Comparison of ENCODE assay signal across 12 mouse cellular contexts in the genomic region with DNA sequence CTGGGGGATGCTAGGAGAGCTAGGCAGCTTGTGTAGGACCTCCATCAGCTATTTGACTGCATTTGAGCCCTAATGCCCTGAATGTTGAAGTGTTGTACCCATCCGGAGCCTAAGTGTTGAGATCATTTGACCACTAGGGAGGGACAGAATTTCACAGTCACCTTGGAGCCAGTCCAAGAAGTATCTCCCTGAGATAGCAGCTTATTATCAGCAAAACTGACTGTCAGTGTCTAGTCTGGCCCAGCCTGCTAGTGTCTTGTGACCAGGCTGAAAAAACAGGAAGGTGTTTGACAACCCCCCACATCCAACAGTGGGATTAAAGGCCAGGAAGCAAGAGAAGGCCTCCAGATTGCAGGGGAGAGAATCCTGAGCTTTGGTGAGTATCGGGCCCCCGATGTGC. TPM values are rescaled to one million over a fixed set of nuclear protein-coding genes. Genes with fewer than 3 reads are reported as not detected.
DNase-seq lines count a peak whose midpoint lies in the region; ATAC-seq and TF ChIP-seq lines count a peak whose summit lies in the region.
"Had no signal": no experiment of that assay in that cellular context is flagged by ENCODE, and none has a peak within 500 bp of the region (broad histone marks: within the 10 kb centered on the region; RNA-seq: fewer than 3 reads in every experiment).

No protein-coding gene starts in this region.

- WGBS in heart, embryonic 16.5 days, result 35% methylated on average over 3 of the region's 3 CpGs
- WGBS in intestine, embryonic 14.5 days, result 72% methylated on average over 3 of the region's 3 CpGs

- peaks cover 9% of the 10 kb centered on the region for H3K4me1 ChIP-seq in heart, embryonic 16.5 days (ENCODE audit: control insufficient read depth, insufficient read depth, low read length)
- H3K4me1 ChIP-seq in bone marrow macrophage, adult 2 months (ENCODE audit: control insufficient read depth, insufficient read depth, low read length), result peaks cover 37% of the 10 kb centered on the region
- no peaks in the 10 kb centered on the region for H3K4me1 ChIP-seq in intestine, embryonic 14.5 days (replicated peaks; ENCODE audit: control insufficient read depth, insufficient read depth, low read length)
- H3K4me1 ChIP-seq: hindbrain, embryonic 15.5 days had no signal

- H3K27me3 ChIP-seq in heart, embryonic 16.5 days (ENCODE audit: control insufficient read depth, insufficient read depth, low read length), result no peaks in the 10 kb centered on the region
- H3K27me3 ChIP-seq in intestine, embryonic 14.5 days (replicated peaks; ENCODE audit: control insufficient read depth, insufficient read depth, low read length), result no peaks in the 10 kb centered on the region
- H3K27me3 ChIP-seq: hindbrain, embryonic 15.5 days had no signal

- DNase-seq in heart, postnatal 25 days (ENCODE audit: low spot score), result no peak
- DNase-seq in intestine, embryonic 14.5 days (ENCODE audit: low spot score), result no peak
- peak; percentile 26 to 45 for DNase-seq in kidney, postnatal 36 days
- DNase-seq in spleen, postnatal 10 days (ENCODE audit: low spot score in 2 of 2), result no peak
- DNase-seq in cerebellum, postnatal 4 days (ENCODE audit: low spot score in 2 of 2), result no peak
- DNase-seq in frontal cortex, postnatal 10 days (ENCODE audit: low spot score in 2 of 2), result no peak
- DNase-seq: cerebellum, postnatal 25 days; left cerebral cortex, postnatal 4 days; lung, postnatal 14 days had no signal

- H3K27ac ChIP-seq in heart, embryonic 16.5 days (ENCODE audit: low read length), result peak overlapping the region; percentile 63
- peak overlapping the region; percentile 85 for H3K27ac ChIP-seq in bone marrow macrophage, adult 2 months (ENCODE audit: insufficient read depth, low read depth, low read length)
- H3K27ac ChIP-seq in intestine, embryonic 14.5 days (ENCODE audit: low read depth), result peak overlapping the region; percentile 67
- H3K27ac ChIP-seq: hindbrain, embryonic 15.5 days had no signal

- ATAC-seq in heart, embryonic 16.5 days (replicated peaks; ENCODE audit: extremely low read depth, insufficient read depth, low FRiP score), result peak; percentile 76
- ATAC-seq in intestine, embryonic 14.5 days (replicated peaks; ENCODE audit: low FRiP score, low TSS enrichment, low read depth), result peak; percentile 2; the same call in 1 of the 2 replicates

- no peak overlapping the region for H3K9ac ChIP-seq in heart, embryonic 16.5 days (ENCODE audit: low read length)
- H3K9ac ChIP-seq in intestine, embryonic 14.5 days (ENCODE audit: low read length), result no peak overlapping the region
- H3K9ac ChIP-seq: hindbrain, embryonic 15.5 days had no signal

- no peak for TF ChIP-seq CTCF in bone marrow macrophage, adult 2 months (IDR thresholded peaks at IDR 0.05; ENCODE audit: low read depth, low read length)

- H3K4me2 ChIP-seq in heart, embryonic 16.5 days (ENCODE audit: low read depth, low read length), result no peak overlapping the region
- peak overlapping the region; percentile 5; the same call in 1 of the 2 replicates for H3K4me2 ChIP-seq in intestine, embryonic 14.5 days (ENCODE audit: low read length)
- H3K4me2 ChIP-seq: hindbrain, embryonic 15.5 days had no signal

- H3K9me3 ChIP-seq in heart, embryonic 16.5 days (replicated peaks; ENCODE audit: control insufficient read depth, low read length), result no peaks in the 10 kb centered on the region
- no peaks in the 10 kb centered on the region for H3K9me3 ChIP-seq in intestine, embryonic 14.5 days (ENCODE audit: control insufficient read depth, low read length)
- H3K9me3 ChIP-seq: hindbrain, embryonic 15.5 days had no signal

- no peak for TF ChIP-seq POLR2A in bone marrow macrophage, adult 2 months (IDR thresholded peaks at IDR 0.05; ENCODE audit: borderline replicate concordance, low read depth, low read length)

- no peaks in the 10 kb centered on the region for H3K36me3 ChIP-seq in heart, embryonic 16.5 days (ENCODE audit: control insufficient read depth, insufficient read depth)
- no peaks in the 10 kb centered on the region for H3K36me3 ChIP-seq in intestine, embryonic 14.5 days (ENCODE audit: control insufficient read depth, insufficient read depth, low read length)
- H3K36me3 ChIP-seq: hindbrain, embryonic 15.5 days had no signal

- no peak overlapping the region for H3K4me3 ChIP-seq in heart, embryonic 16.5 days (ENCODE audit: low read length)
- peak overlapping the region; percentile 34 for H3K4me3 ChIP-seq in bone marrow macrophage, adult 2 months (ENCODE audit: insufficient read depth, low read length)
- no peak overlapping the region for H3K4me3 ChIP-seq in intestine, embryonic 14.5 days (ENCODE audit: low read depth, low read length)
- H3K4me3 ChIP-seq: hindbrain, embryonic 15.5 days had no signal

- intact Hi-C loops in heart, postnatal 25 days (cut with DNase I), result no loop called here

RNA-seq across cellular contexts. Expression of gene Folr1, which starts 0.7 kb away (rescaled TPM):
- polyA plus RNA-seq in heart, embryonic 16.5 days (2015; fragmentation: Nextera tagmentation; extraction: Ambion mirVana), result 4.0 and 4.7 TPM in 2 replicates
- under 1 TPM; 0.26 to 0.59 TPM for total RNA-seq in heart, postnatal 25 days (2021)
- polyA plus RNA-seq in bone marrow macrophage, adult 2 months (2012; ENCODE audit: insufficient read depth, insufficient read length, missing spikeins), result 1.6 and 1.7 TPM in 2 replicates
- 76.1 and 79.2 TPM in 2 replicates for polyA plus RNA-seq in intestine, embryonic 14.5 days (2014; fragmentation: Nextera tagmentation; extraction: Ambion mirVana)

RNA-seq across cellular contexts. Expression of gene Anapc15, which starts 7.8 kb away (rescaled TPM):
- 53.2 and 54.0 TPM in 2 replicates for polyA plus RNA-seq in heart, embryonic 16.5 days (2015; fragmentation: Nextera tagmentation; extraction: Ambion mirVana)
- total RNA-seq in heart, postnatal 25 days (2021), result 10 to 100 TPM; 16.5 to 17.9 TPM
- 103 and 112 TPM in 2 replicates for polyA plus RNA-seq in bone marrow macrophage, adult 2 months (2012; ENCODE audit: insufficient read depth, insufficient read length, missing spikeins)
- 71.3 and 76.3 TPM in 2 replicates for polyA plus RNA-seq in intestine, embryonic 14.5 days (2014; fragmentation: Nextera tagmentation; extraction: Ambion mirVana)

RNA-seq across cellular contexts. Expression of gene Folr2, which starts 14.3 kb away (rescaled TPM):
- 0.98 and 2.4 TPM in 2 replicates for polyA plus RNA-seq in heart, embryonic 16.5 days (2015; fragmentation: Nextera tagmentation; extraction: Ambion mirVana)
- 1 to 10 TPM; 5.5 to 6.8 TPM for total RNA-seq in heart, postnatal 25 days (2021)
- polyA plus RNA-seq in bone marrow macrophage, adult 2 months (2012; ENCODE audit: insufficient read depth, insufficient read length, missing spikeins), result 379 and 471 TPM in 2 replicates
- polyA plus RNA-seq in intestine, embryonic 14.5 days (2014; fragmentation: Nextera tagmentation; extraction: Ambion mirVana), result 2.1 and 2.5 TPM in 2 replicates

RNA-seq across cellular contexts. Expression of gene Inppl1, which starts 33.3 kb away (rescaled TPM):
- 48.9 and 59.3 TPM in 2 replicates for polyA plus RNA-seq in heart, embryonic 16.5 days (2015; fragmentation: Nextera tagmentation; extraction: Ambion mirVana)
- 100 to 1,000 TPM; 145 to 148 TPM for total RNA-seq in heart, postnatal 25 days (2021)
- 114 and 115 TPM in 2 replicates for polyA plus RNA-seq in bone marrow macrophage, adult 2 months (2012; ENCODE audit: insufficient read depth, insufficient read length, missing spikeins)
- polyA plus RNA-seq in intestine, embryonic 14.5 days (2014; fragmentation: Nextera tagmentation; extraction: Ambion mirVana), result 24.8 and 27.2 TPM in 2 replicates

RNA-seq across cellular contexts. Expression of gene Lamtor1, which starts 34.4 kb away (rescaled TPM):
- polyA plus RNA-seq in heart, embryonic 16.5 days (2015; fragmentation: Nextera tagmentation; extraction: Ambion mirVana), result 147 and 151 TPM in 2 replicates
- 100 to 1,000 TPM; 105 to 111 TPM for total RNA-seq in heart, postnatal 25 days (2021)
- polyA plus RNA-seq in bone marrow macrophage, adult 2 months (2012; ENCODE audit: insufficient read depth, insufficient read length, missing spikeins), result 205 and 219 TPM in 2 replicates
- polyA plus RNA-seq in intestine, embryonic 14.5 days (2014; fragmentation: Nextera tagmentation; extraction: Ambion mirVana), result 153 and 167 TPM in 2 replicates

Comparison
In these comparisons a context has a peak if more than half of its experiments do, and no peak if none do; other contexts are left out.
1. DNase-seq: peak in kidney, postnatal 36 days (2 of 2); none in heart, postnatal 25 days (single experiment), intestine, embryonic 14.5 days (single experiment), spleen, postnatal 10 days (0 of 2), cerebellum, postnatal 4 days (0 of 2) and frontal cortex, postnatal 10 days (0 of 2).
2. RNA of gene Folr1, which starts 0.7 kb away (polyA plus RNA-seq): 76.1 to 79.2 TPM in intestine, embryonic 14.5 days; 4.0 to 4.7 TPM in heart, embryonic 16.5 days and 1.6 to 1.7 TPM in bone marrow macrophage, adult 2 months; every median in the first group is over 10 times any median in the second.
3. RNA of gene Folr2, which starts 14.3 kb away (polyA plus RNA-seq): 379 to 471 TPM in bone marrow macrophage, adult 2 months; 2.1 to 2.5 TPM in intestine, embryonic 14.5 days and 0.98 to 2.4 TPM in heart, embryonic 16.5 days; every median in the first group is over 100 times any median in the second.
4. Peak in every context shown above with its lines, with median percentiles within 50 percentile points of each other: H3K27ac ChIP-seq.